Mouse (Mus musculus): ENCODE results near the gene Mllt3. TPM values are rescaled to one million over a fixed set of nuclear protein-coding genes. Genes with fewer than 3 reads are reported as not detected.
"Not testable (repeated sequence)": the region's sequence is repeated elsewhere in the genome, so short reads cannot be mapped to it uniquely, and the experiment has no call there.

Gene Mllt3
- polyA plus RNA-seq, 1 experiment from 2014 or later: 43.6 TPM

DNA sequence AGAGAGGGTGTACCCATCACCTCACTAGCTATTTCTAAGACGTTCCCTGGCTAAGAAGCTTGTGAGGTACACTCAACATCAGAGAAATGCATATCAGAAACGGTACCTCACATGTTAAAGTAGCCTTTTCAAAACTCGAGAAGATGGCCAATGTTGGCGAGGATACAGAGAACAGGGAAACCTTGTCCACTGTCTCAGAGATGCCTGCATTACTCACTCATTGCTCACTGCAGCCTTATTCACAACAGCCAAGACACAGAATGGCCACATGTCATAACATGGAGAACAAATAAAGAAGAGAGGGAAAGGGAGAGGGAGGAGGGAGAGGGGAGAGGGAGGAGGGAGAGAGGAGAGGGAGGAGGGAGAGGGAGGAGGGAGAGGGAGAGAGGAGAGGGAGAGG is 47.9 kb downstream of the Mllt3 start:
- no peak for TF ChIP-seq CTCF (IDR thresholded peaks at IDR 0.05; ENCODE audit: low read depth)
- WGBS: 37% methylated on average over 4 of the region's 4 CpGs
- peak overlapping the region; percentile 69 for H3K27ac ChIP-seq (ENCODE audit: low read depth)
- no peaks in the 10 kb centered on the region for H3K36me3 ChIP-seq (ENCODE audit: insufficient read depth)
- no peaks in the 10 kb centered on the region for H3K9me3 ChIP-seq (ENCODE audit: low read depth, low read length)
- H3K4me3 ChIP-seq (ENCODE audit: low read depth, low read length): no peak overlapping the region
- H3K4me1 ChIP-seq (ENCODE audit: insufficient read depth): peaks cover 29% of the 10 kb centered on the region
- no peak for ATAC-seq (ENCODE audit: insufficient read depth)
- no peak overlapping the region for H3K4me2 ChIP-seq
- H3K27me3 ChIP-seq (ENCODE audit: insufficient read depth, low read length): no peaks in the 10 kb centered on the region
- DNase-seq: no peak
- no peak overlapping the region for H3K9ac ChIP-seq

DNA sequence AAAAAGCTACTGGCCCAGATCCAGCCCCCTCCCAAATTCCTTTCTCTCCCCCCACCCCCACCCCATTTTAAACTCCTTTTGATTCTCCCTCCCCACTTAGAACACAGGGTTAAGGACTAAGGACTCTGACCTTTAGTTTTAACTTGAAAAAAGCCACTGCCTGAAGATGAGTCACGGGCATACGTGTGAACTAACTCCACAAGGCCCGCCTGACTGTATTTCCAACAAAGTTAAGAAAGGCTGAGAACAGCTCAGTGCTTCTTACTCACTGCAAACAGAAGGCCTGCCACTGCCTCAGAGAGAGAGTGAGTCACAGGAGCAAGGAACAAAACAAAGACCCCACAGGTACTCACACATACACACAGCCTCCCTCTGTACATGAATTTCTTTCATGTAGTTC is 48.6 kb downstream of the Mllt3 start:
- ATAC-seq (ENCODE audit: insufficient read depth): peak; percentile 50; the same call in 1 of the 2 replicates
- no peak overlapping the region for H3K9ac ChIP-seq
- whole genome bisulfite sequencing: 19% methylated on average over 3 of the region's 3 CpGs
- no peaks in the 10 kb centered on the region for H3K27me3 ChIP-seq (ENCODE audit: insufficient read depth, low read length)
- H3K4me1 ChIP-seq (ENCODE audit: insufficient read depth): peaks cover 29% of the 10 kb centered on the region
- TF ChIP-seq CTCF (IDR thresholded peaks at IDR 0.05; ENCODE audit: low read depth): no peak
- peak; percentile 67 for DNase-seq
- H3K4me2 ChIP-seq: no peak overlapping the region
- no peaks in the 10 kb centered on the region for H3K36me3 ChIP-seq (ENCODE audit: insufficient read depth)
- peak overlapping the region; percentile 69 for H3K27ac ChIP-seq (ENCODE audit: low read depth)
- H3K9me3 ChIP-seq (ENCODE audit: low read depth, low read length): no peaks in the 10 kb centered on the region
- H3K4me3 ChIP-seq (ENCODE audit: low read depth, low read length): no peak overlapping the region

DNA sequence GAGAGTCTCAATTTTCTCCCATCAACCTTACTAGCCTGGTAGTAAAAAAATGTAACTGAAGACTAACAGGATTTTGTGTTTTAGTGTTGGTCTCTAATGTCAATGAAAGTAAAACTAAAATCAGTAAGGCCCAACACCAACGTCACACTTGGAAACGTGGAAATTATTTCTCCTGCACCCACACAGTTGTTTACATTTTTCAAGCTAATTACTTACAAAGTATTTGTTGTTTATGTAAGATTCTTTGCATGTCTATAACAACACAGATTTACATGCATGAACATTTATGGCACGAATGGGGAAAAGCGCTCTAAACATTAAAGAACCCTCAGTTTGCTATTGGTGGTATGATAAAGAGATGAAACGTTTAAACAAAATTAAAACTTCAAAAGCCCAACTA is 49.1 kb downstream of the Mllt3 start:
- Histone ChIP-seq H3K27ac (ENCODE audit: low read depth) (0 out of 2 replicates have a peak overlapping the region, but pooled peaks have one; percentile 69), H3K27me3 (ENCODE audit: insufficient read depth, low read length) (no peaks in the 10 kb centered on the region), H3K9me3 (ENCODE audit: low read depth, low read length) (no peaks in the 10 kb centered on the region), H3K36me3 (ENCODE audit: insufficient read depth) (no peaks in the 10 kb centered on the region), H3K4me3 (ENCODE audit: low read depth, low read length) (no peak overlapping the region), H3K4me1 (ENCODE audit: insufficient read depth) (peaks cover 29% of the 10 kb centered on the region), H3K9ac (no peak overlapping the region), H3K4me2 (0 out of 2 replicates have a peak overlapping the region, but pooled peaks have one; percentile 8)
- ATAC-seq (ENCODE audit: insufficient read depth) (no peak), DNase-seq (no peak)
- 30% methylated on average over 5 of the region's 5 CpGs for whole genome bisulfite sequencing
- TF ChIP-seq CTCF (IDR thresholded peaks at IDR 0.05; ENCODE audit: low read depth): no peak

DNA sequence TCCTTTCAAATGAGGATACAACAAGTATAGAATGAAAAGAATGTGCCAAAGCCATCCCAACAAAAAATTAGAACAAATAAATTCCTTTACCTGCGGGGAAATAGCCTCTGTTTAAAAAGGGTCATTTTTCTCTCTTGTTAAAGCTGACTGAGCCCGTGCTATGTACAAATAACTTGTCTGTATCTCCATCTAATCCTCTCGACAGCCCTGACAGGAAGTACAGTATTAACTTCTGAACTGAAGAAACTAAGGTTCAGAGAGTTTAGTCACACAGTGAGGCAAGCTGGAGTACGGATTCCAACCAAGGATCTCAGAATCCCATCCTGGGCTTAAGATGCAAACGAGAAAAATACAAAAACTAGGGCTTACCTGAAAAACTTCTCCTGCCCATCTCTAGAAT is 50.6 kb downstream of the Mllt3 start:
- Histone ChIP-seq H3K4me2 (no peak overlapping the region), H3K9ac (no peak overlapping the region), H3K4me1 (ENCODE audit: insufficient read depth) (peaks cover 25% of the 10 kb centered on the region), H3K9me3 (ENCODE audit: low read depth, low read length) (no peaks in the 10 kb centered on the region), H3K36me3 (ENCODE audit: insufficient read depth) (no peaks in the 10 kb centered on the region), H3K4me3 (ENCODE audit: low read depth, low read length) (no peak overlapping the region), H3K27ac (ENCODE audit: low read depth) (no peak overlapping the region), H3K27me3 (ENCODE audit: insufficient read depth, low read length) (no peaks in the 10 kb centered on the region)
- no peak for ATAC-seq (ENCODE audit: insufficient read depth)
- WGBS: 45% methylated on average over 5 of the region's 5 CpGs
- no peak for TF ChIP-seq CTCF (IDR thresholded peaks at IDR 0.05; ENCODE audit: low read depth)
- no peak for DNase-seq

DNA sequence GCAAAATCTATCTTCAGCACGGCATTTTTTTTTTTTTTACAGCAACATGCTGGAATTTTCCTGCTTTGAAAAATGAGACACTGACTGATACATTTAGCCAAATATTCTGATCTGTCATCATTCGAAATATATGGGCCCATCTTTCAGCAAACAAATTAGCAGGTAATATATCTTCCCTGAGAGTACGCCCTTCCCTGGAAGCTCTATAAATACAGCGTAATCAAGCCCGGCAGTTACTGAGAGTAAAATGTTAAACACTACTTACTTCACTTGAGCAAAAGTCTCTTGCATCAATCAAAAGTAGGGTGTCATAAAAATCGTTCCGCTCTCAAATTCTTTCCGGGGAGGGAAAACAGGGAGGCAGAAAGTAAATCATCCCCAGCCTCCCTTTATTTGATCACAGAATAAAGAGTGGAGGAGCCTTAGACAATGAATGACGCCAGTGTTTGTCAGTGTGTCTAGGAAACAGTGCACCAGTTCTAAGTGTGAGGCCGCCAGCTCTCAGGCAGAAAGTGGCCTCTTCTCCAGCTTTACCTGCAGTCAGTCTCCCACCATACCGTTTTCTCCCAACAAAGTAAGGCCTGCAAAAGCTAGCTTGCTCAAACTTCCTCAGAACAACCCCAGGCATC is 55.2 kb downstream of the Mllt3 start:
- 19% methylated on average over 11 of the region's 11 CpGs for WGBS
- Histone ChIP-seq H3K9ac (no peak overlapping the region), H3K4me3 (ENCODE audit: low read depth, low read length) (no peak overlapping the region), H3K4me1 (ENCODE audit: insufficient read depth) (0 out of 2 replicates have a peak, but pooled peaks cover 4% of the 10 kb centered on the region), H3K36me3 (ENCODE audit: insufficient read depth) (no peaks in the 10 kb centered on the region), H3K27ac (ENCODE audit: low read depth) (peak overlapping the region; percentile 30; the same call in 1 of the 2 replicates), H3K9me3 (ENCODE audit: low read depth, low read length) (no peaks in the 10 kb centered on the region), H3K27me3 (ENCODE audit: insufficient read depth, low read length) (no peaks in the 10 kb centered on the region), H3K4me2 (no peak overlapping the region)
- DNase-seq (peak; percentile 41), ATAC-seq (ENCODE audit: insufficient read depth) (no peak; the same call in 1 of the 2 replicates)
- TF ChIP-seq CTCF (IDR thresholded peaks at IDR 0.05; ENCODE audit: low read depth): no peak

DNA sequence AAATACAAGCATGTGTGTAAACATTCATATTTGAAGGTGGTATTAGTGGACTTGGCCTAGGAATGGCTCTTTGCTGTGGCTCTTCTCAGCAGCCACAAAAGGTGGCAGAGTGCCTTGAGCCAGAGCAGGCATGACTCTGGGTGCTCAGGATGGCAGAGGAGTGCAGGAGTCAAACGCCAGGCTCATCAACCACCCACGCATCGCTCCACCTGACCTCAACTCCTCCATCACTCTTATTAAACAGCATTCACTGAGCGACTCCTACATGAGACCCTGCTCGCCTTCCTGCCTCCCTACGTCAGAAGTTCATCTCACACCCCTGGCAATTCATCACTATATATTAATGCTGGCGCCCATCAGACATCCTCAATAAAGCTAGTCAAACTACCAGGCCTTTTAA is 67.3 kb downstream of the Mllt3 start:
- Histone ChIP-seq H3K9me3 (ENCODE audit: low read depth, low read length) (no peaks in the 10 kb centered on the region), H3K9ac (no peak overlapping the region), H3K4me1 (ENCODE audit: insufficient read depth) (no peaks in the 10 kb centered on the region), H3K27ac (ENCODE audit: low read depth) (no peak overlapping the region), H3K4me3 (ENCODE audit: low read depth, low read length) (no peak overlapping the region), H3K4me2 (no peak overlapping the region), H3K36me3 (ENCODE audit: insufficient read depth) (no peaks in the 10 kb centered on the region), H3K27me3 (ENCODE audit: insufficient read depth, low read length) (no peaks in the 10 kb centered on the region)
- no peak for TF ChIP-seq CTCF (IDR thresholded peaks at IDR 0.05; ENCODE audit: low read depth)
- DNase-seq: no peak
- WGBS: 67% methylated on average over 7 of the region's 7 CpGs
- ATAC-seq (ENCODE audit: insufficient read depth): no peak

DNA sequence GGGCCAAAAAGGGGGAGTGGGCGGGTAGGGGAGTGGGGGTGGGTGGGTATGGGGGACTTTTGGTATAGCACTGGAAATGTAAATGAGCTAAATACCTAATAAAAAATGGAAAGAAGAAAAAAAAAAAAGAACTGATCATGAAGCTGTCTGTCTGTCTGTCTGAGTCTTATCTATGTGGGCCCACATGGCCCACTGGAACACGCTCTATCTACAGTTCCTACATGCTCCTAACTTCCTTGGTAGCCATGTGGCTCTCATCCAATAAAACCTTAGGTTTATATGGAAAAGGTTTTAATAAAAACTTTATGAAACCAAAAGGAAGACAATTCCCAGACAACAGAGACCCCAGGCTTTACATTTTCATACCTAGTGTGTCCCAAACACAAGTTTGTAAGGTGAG is 68.3 kb downstream of the Mllt3 start:
- WGBS: 93% methylated on average over 1 of the region's 2 CpGs

More for the DNA sequence above, 68.3 kb downstream of the Mllt3 start:
- not testable (repeated sequence) for H3K27me3 ChIP-seq (ENCODE audit: insufficient read depth, low read length); H3K36me3 ChIP-seq (ENCODE audit: insufficient read depth); H3K4me1 ChIP-seq (ENCODE audit: insufficient read depth); DNase-seq; H3K4me2 ChIP-seq; H3K9me3 ChIP-seq (ENCODE audit: low read depth, low read length); ATAC-seq (ENCODE audit: insufficient read depth); H3K27ac ChIP-seq (ENCODE audit: low read depth); H3K9ac ChIP-seq; H3K4me3 ChIP-seq (ENCODE audit: low read depth, low read length)

Data from lung, embryonic 14.5 days (tissue).